Mouse (Mus musculus): ENCODE results near the gene Serbp1. TPM values are rescaled to one million over a fixed set of nuclear protein-coding genes. Genes with fewer than 3 reads are reported as not detected.

Serbp1 gene
- total and polyA plus RNA-seq, 3 experiments, result 1,043 to 1,809 (median 1,049) TPM

- Histone ChIP-seq H3K27ac (ENCODE audit: control insufficient read depth, low read depth, low read length) (peak overlapping the region; percentile 83), H3K79me2 (ENCODE audit: control insufficient read depth, insufficient read depth, low read length, poor library complexity) (no peaks in the 10 kb centered on the region), H3K9me3 (replicated peaks; ENCODE audit: insufficient read depth, low read length) (no peaks in the 10 kb centered on the region), H3K4me1 (ENCODE audit: control insufficient read depth in 1 of 2, insufficient read depth in 2 of 2, low read length in 2 of 2) (peaks cover 25 to 32% of the 10 kb centered on the region in 2 experiments), H3K9ac (ENCODE audit: control insufficient read depth, low read depth, low read length, poor library complexity, severe bottlenecking) (no peak overlapping the region), H3K36me3 (ENCODE audit: control insufficient read depth in 1 of 2, insufficient read depth in 2 of 2, low read length in 2 of 2) (peaks cover 0 to 34% of the 10 kb centered on the region in 2 experiments; a peak in 2 of 4 replicates), H3K4me3 (ENCODE audit: control insufficient read depth in 1 of 2, insufficient read depth in 1 of 2, low read depth in 2 of 2, low read length in 2 of 2) (no peak overlapping the region), H3K27me3 (ENCODE audit: control insufficient read depth in 1 of 2, insufficient read depth in 2 of 2, low read length in 2 of 2) (no peaks in the 10 kb centered on the region)
- DNase-seq (ENCODE audit: low read depth, low spot score), result peak; percentile 86
- TF ChIP-seq USF1 (IDR thresholded peaks at IDR 0.05; ENCODE audit: low read depth, low read length) (no peak), TCF12 (IDR thresholded peaks at IDR 0.05; ENCODE audit: low read depth, low read length) (peak; percentile 99), CHD2 (IDR thresholded peaks at IDR 0.05; ENCODE audit: low read length) (peak; percentile 39; the same call in 1 of the 2 replicates), KAT2A (conservative IDR thresholded peaks at IDR 0.05; ENCODE audit: low read depth, low read length) (no peak; the same call in 1 of the 2 replicates), MAZ (IDR thresholded peaks at IDR 0.05; ENCODE audit: low read depth, low read length) (no peak), ELF1 (IDR thresholded peaks at IDR 0.05; ENCODE audit: low read depth, low read length) (peak; percentile 60; the same call in 1 of the 2 replicates), MEF2A (IDR thresholded peaks at IDR 0.05; ENCODE audit: extremely low read depth, insufficient replicate concordance, low read depth, low read length, poor library complexity, severe bottlenecking) (no peak), BHLHE40 (IDR thresholded peaks at IDR 0.05; ENCODE audit: borderline replicate concordance, low read depth, low read length) (peak; percentile 92), ETS1 (IDR thresholded peaks at IDR 0.05; ENCODE audit: low read depth, low read length) (peak; percentile 96), MAX (IDR thresholded peaks at IDR 0.05; ENCODE audit: low read length) (peak; percentile 78), GATA1 (IDR thresholded peaks at IDR 0.05; ENCODE audit: low read depth, low read length) (peak; percentile 99), HCFC1 (IDR thresholded peaks at IDR 0.05; ENCODE audit: low read depth, low read length) (peak; percentile 34; the same call in 1 of the 2 replicates), SMC3 (IDR thresholded peaks at IDR 0.05; ENCODE audit: low read depth, low read length) (no peak), UBTF (IDR thresholded peaks at IDR 0.05; ENCODE audit: borderline replicate concordance, insufficient read depth, low read depth, low read length) (no peak), SIN3A (IDR thresholded peaks at IDR 0.05; ENCODE audit: low read length) (peak; percentile 76), NELFE (IDR thresholded peaks at IDR 0.05; ENCODE audit: low read depth, low read length) (no peak), NRF1 (IDR thresholded peaks at IDR 0.05; ENCODE audit: insufficient read depth, low read depth, low read length, poor library complexity, severe bottlenecking) (no peak), ZMIZ1 (IDR thresholded peaks at IDR 0.05; ENCODE audit: low read depth, low read length) (peak; percentile 70), GABPA (IDR thresholded peaks at IDR 0.05; ENCODE audit: low read depth, low read length) (peak; percentile 57; the same call in 1 of the 2 replicates), POLR2A (IDR thresholded peaks at IDR 0.05; ENCODE audit: control insufficient read depth in 1 of 2, insufficient read depth in 1 of 2, low read depth in 1 of 2, low read length in 2 of 2, poor library complexity in 1 of 2) (no peak), E2F4 (IDR thresholded peaks at IDR 0.05; ENCODE audit: borderline replicate concordance, low read depth, low read length) (no peak), TAL1 (IDR thresholded peaks at IDR 0.05; ENCODE audit: low read length) (peak; percentile 89), ZKSCAN1 (IDR thresholded peaks at IDR 0.05; ENCODE audit: low read depth, low read length) (no peak), CTCF (IDR thresholded peaks at IDR 0.05 in 2 of 3, conservative IDR thresholded peaks at IDR 0.05 in 1 of 3; ENCODE audit: control insufficient read depth in 1 of 3, insufficient read depth in 1 of 3, low read depth in 2 of 3, low read length in 3 of 3, poor library complexity in 1 of 3, severe bottlenecking in 1 of 3) (no peak), MXI1 (IDR thresholded peaks at IDR 0.05; ENCODE audit: low read depth, low read length) (peak; percentile 72), CHD1 (IDR thresholded peaks at IDR 0.05; ENCODE audit: low read depth, low read length) (no peak), MAFK (IDR thresholded peaks at IDR 0.05; ENCODE audit: borderline replicate concordance, low read depth, low read length) (peak; percentile 77), JUND (IDR thresholded peaks at IDR 0.05; ENCODE audit: low read depth, low read length) (peak; percentile 52; the same call in 1 of the 2 replicates), MYB (IDR thresholded peaks at IDR 0.05; ENCODE audit: low read depth, low read length) (peak; percentile 79), ZNF384 (IDR thresholded peaks at IDR 0.05; ENCODE audit: low read depth, low read length) (peak; percentile 65), MYC (IDR thresholded peaks at IDR 0.05; ENCODE audit: low read depth, low read length) (peak; percentile 94), RCOR1 (IDR thresholded peaks at IDR 0.05; ENCODE audit: low read depth, low read length) (peak; percentile 91), POLR2AphosphoS5 (IDR thresholded peaks at IDR 0.05; ENCODE audit: borderline replicate concordance, low read depth, low read length) (no peak), POLR2AphosphoS2 (IDR thresholded peaks at IDR 0.05; ENCODE audit: low read length) (no peak), EP300 (IDR thresholded peaks at IDR 0.05; ENCODE audit: low read depth in 1 of 2, low read length in 2 of 2) (peak; percentile 97 to 99), TBP (IDR thresholded peaks at IDR 0.05; ENCODE audit: low read depth, low read length) (0 out of 2 replicates have a peak, but pooled peaks have one; percentile 32), RAD21 (IDR thresholded peaks at IDR 0.05; ENCODE audit: low read depth, low read length) (no peak)
These were observed 100.0 kb downstream of the Serbp1 start for GRCm38 (mm10) chr6:67337943-67338342.

Data from MEL (cell line).